Mouse (Mus musculus) liver, embryonic 16.5 days (tissue): ENCODE results near the gene Ugt1a1. TPM values are rescaled to one million over a fixed set of nuclear protein-coding genes. Genes with fewer than 3 reads are reported as not detected.
"Not testable (repeated sequence)": the region's sequence is repeated elsewhere in the genome, so short reads cannot be mapped to it uniquely, and the experiment has no call there.

ENCODE experiments used
- ATAC-seq: fragments of 200-750 bp; cut with Nextera tagmentation; 2 replicates; pipeline ENCODE4 v1.8.0; 2017; ENCODE audit warnings: low read depth, mild to moderate bottlenecking, moderate number of reproducible peaks, moderate library complexity
- H3K27ac ChIP-seq: fragments of 300-500 bp; sonication (generic); 2 replicates; pipeline ENCODE4 v1.5.1; 2014; ENCODE audit warnings: mild to moderate bottlenecking, low read length
- H3K27me3 ChIP-seq: fragments of 300-500 bp; sonication (generic); 2 replicates; pipeline ENCODE4 v1.6.1; 2014; ENCODE audit warnings: low read depth, low read length, mixed read lengths; ENCODE audit not compliant: control insufficient read depth, insufficient read depth
- H3K36me3 ChIP-seq: fragments of 300-500 bp; sonication (generic); 2 replicates; pipeline ENCODE4 v1.6.1; 2014; ENCODE audit warnings: mild to moderate bottlenecking; ENCODE audit not compliant: control insufficient read depth, insufficient read depth
- H3K4me1 ChIP-seq: fragments of 300-500 bp; sonication (generic); 2 replicates; pipeline ENCODE4 v1.6.1; 2014; ENCODE audit warnings: low read depth, low read length, mixed read lengths; ENCODE audit not compliant: control insufficient read depth
- H3K4me2 ChIP-seq: fragments of 300-500 bp; sonication (generic); 2 replicates; pipeline ENCODE4 v1.6.1; 2014; ENCODE audit warnings: low read depth, low read length, mixed read lengths
- H3K4me3 ChIP-seq: fragments of 300-500 bp; sonication (generic); 2 replicates; pipeline ENCODE4 v1.5.1; 2014; ENCODE audit warnings: low read depth, mild to moderate bottlenecking, low read length
- H3K9ac ChIP-seq: fragments of 300-500 bp; sonication (generic); 2 replicates; pipeline ENCODE4 v1.6.1; 2014; ENCODE audit warnings: low read depth, low read length
- H3K9me3 ChIP-seq: fragments of 300-500 bp; sonication (generic); replicated peaks from 2 replicates; pipeline ENCODE4 v1.6.1; 2016; ENCODE audit warnings: low read length; ENCODE audit not compliant: control insufficient read depth
- WGBS: fragments of 180-500 bp; shearing (Covaris S2); extraction: QIAGEN DNeasy Blood & Tissue Kit; methylation state at CpG from one replicate; pipeline ENCODE4 v1.1.7; 2014; ENCODE audit not compliant: insufficient replicate concordance; 5-methylcytosine and 5-hydroxymethylcytosine counted together
- polyA plus RNA-seq: library from polyadenylated mRNA; unstranded; fragments of >200 nt; fragmentation: Nextera tagmentation; extraction: Ambion mirVana; gene quantifications from 2 replicates; pipeline ENCODE4 v1.2.1, GENCODE M21; 2015

Ugt1a1 gene
- polyA plus RNA-seq, 1 experiment from 2014 or later, result 0.21 TPM

- no peak overlapping the region for H3K4me3 ChIP-seq
- H3K4me1 ChIP-seq, result no peaks in the 10 kb centered on the region
- no peak overlapping the region for H3K4me2 ChIP-seq
- H3K36me3 ChIP-seq, result no peaks in the 10 kb centered on the region
- no peaks in the 10 kb centered on the region for H3K27me3 ChIP-seq
- H3K9ac ChIP-seq, result no peak overlapping the region
- peaks cover 26% of the 10 kb centered on the region for H3K9me3 ChIP-seq
- 46% methylated on average over 2 of the region's 2 CpGs for WGBS
- no peak overlapping the region for H3K27ac ChIP-seq
- ATAC-seq, result no peak
Observed at GRCm38 (mm10) chr1:88216551-88216950, 4.8 kb downstream of the Ugt1a1 start.

- Histone ChIP-seq H3K4me1 (no peaks in the 10 kb centered on the region), H3K9ac (no peak overlapping the region), H3K27me3 (no peaks in the 10 kb centered on the region), H3K27ac (no peak overlapping the region), H3K36me3 (no peaks in the 10 kb centered on the region), H3K4me2 (no peak overlapping the region), H3K9me3 (peaks cover 27% of the 10 kb centered on the region), H3K4me3 (no peak overlapping the region)
- no peak for ATAC-seq
- 48% methylated on average over 2 of the region's 2 CpGs for WGBS
Observed at GRCm38 (mm10) chr1:88217144-88217543, 5.4 kb downstream of the Ugt1a1 start.

GRCm38 (mm10) chr1:88217576-88217975 lies 5.8 kb downstream of the Ugt1a1 start:
- H3K27ac ChIP-seq, result no peak overlapping the region
- H3K4me2 ChIP-seq, result no peak overlapping the region
- no peak for ATAC-seq
- WGBS, result 27% methylated on average over 3 of the region's 3 CpGs
- H3K9ac ChIP-seq, result no peak overlapping the region
- H3K27me3 ChIP-seq, result no peaks in the 10 kb centered on the region
- H3K4me1 ChIP-seq, result no peaks in the 10 kb centered on the region
- no peaks in the 10 kb centered on the region for H3K36me3 ChIP-seq
- peaks cover 24% of the 10 kb centered on the region for H3K9me3 ChIP-seq
- no peak overlapping the region for H3K4me3 ChIP-seq

- H3K9me3 ChIP-seq, result peaks cover 22% of the 10 kb centered on the region
- H3K4me1 ChIP-seq, result no peaks in the 10 kb centered on the region
- H3K27me3 ChIP-seq, result no peaks in the 10 kb centered on the region
- ATAC-seq, result no peak
- H3K36me3 ChIP-seq, result no peaks in the 10 kb centered on the region
- no peak overlapping the region for H3K27ac ChIP-seq
- H3K4me2 ChIP-seq, result no peak overlapping the region
- H3K9ac ChIP-seq, result no peak overlapping the region
- no peak overlapping the region for H3K4me3 ChIP-seq
- WGBS, result 61% methylated on average over 9 of the region's 9 CpGs
Observed at GRCm38 (mm10) chr1:88218051-88218450, 6.3 kb downstream of the Ugt1a1 start.

- Histone ChIP-seq H3K4me1 (no peaks in the 10 kb centered on the region), H3K36me3 (no peaks in the 10 kb centered on the region), H3K4me2 (no peak overlapping the region), H3K27me3 (no peaks in the 10 kb centered on the region), H3K9ac (no peak overlapping the region), H3K27ac (no peak overlapping the region), H3K9me3 (peaks cover 22% of the 10 kb centered on the region), H3K4me3 (no peak overlapping the region)
- WGBS, result 41% methylated on average over 4 of the region's 4 CpGs
- ATAC-seq, result no peak
Observed at GRCm38 (mm10) chr1:88218591-88218990, 6.8 kb downstream of the Ugt1a1 start.

- Histone ChIP-seq H3K9me3 (peaks cover 19% of the 10 kb centered on the region), H3K4me3 (no peak overlapping the region), H3K27ac (no peak overlapping the region), H3K27me3 (no peaks in the 10 kb centered on the region), H3K4me2 (no peak overlapping the region), H3K36me3 (no peaks in the 10 kb centered on the region), H3K9ac (no peak overlapping the region), H3K4me1 (no peaks in the 10 kb centered on the region)
- ATAC-seq, result no peak
- 11% methylated on average over 1 of the region's 1 CpGs for WGBS
Observed at GRCm38 (mm10) chr1:88219054-88219453, 7.3 kb downstream of the Ugt1a1 start.

- H3K27ac ChIP-seq, result no peak overlapping the region
- no peak overlapping the region for H3K4me3 ChIP-seq
- no peak for ATAC-seq
Observed at GRCm38 (mm10) chr1:88220336-88220735, 8.6 kb downstream of the Ugt1a1 start.

GRCm38 (mm10) chr1:88222216-88222615 lies 10.5 kb downstream of the Ugt1a1 start:
- H3K9me3 ChIP-seq, result peaks cover 14% of the 10 kb centered on the region
- ATAC-seq, result no peak
- H3K36me3 ChIP-seq, result no peaks in the 10 kb centered on the region
- no peak overlapping the region for H3K4me3 ChIP-seq
- H3K9ac ChIP-seq, result no peak overlapping the region
- no peaks in the 10 kb centered on the region for H3K27me3 ChIP-seq
- WGBS, result 28% methylated on average over 2 of the region's 2 CpGs
- no peak overlapping the region for H3K4me2 ChIP-seq
- no peak overlapping the region for H3K27ac ChIP-seq
- no peaks in the 10 kb centered on the region for H3K4me1 ChIP-seq

More at GRCm38 (mm10) chr1:88220336-88220735, 8.6 kb downstream of the Ugt1a1 start:
- H3K4me2 ChIP-seq, result no peak overlapping the region
- H3K9ac ChIP-seq, result no peak overlapping the region
- H3K36me3 ChIP-seq, result no peaks in the 10 kb centered on the region
- no peaks in the 10 kb centered on the region for H3K4me1 ChIP-seq
- H3K9me3 ChIP-seq, result peaks cover 17% of the 10 kb centered on the region
- no peaks in the 10 kb centered on the region for H3K27me3 ChIP-seq

GRCm38 (mm10) chr1:88223011-88223515 lies 11.3 kb downstream of the Ugt1a1 start:
- H3K9me3 ChIP-seq, result peaks cover 12% of the 10 kb centered on the region
- H3K36me3 ChIP-seq, H3K4me1 ChIP-seq, H3K4me3 ChIP-seq, H3K27ac ChIP-seq, H3K4me2 ChIP-seq, ATAC-seq, H3K27me3 ChIP-seq, H3K9ac ChIP-seq: not testable (repeated sequence)
